Mouse (Mus musculus): ENCODE data around the gene Kif15. TPM values are rescaled to one million over a fixed set of nuclear protein-coding genes. Genes with fewer than 3 reads are reported as not detected.

Kif15 gene
- total RNA-seq, 2 experiments from 2014 or later = 0.91 to 1.1 TPM

DNA sequence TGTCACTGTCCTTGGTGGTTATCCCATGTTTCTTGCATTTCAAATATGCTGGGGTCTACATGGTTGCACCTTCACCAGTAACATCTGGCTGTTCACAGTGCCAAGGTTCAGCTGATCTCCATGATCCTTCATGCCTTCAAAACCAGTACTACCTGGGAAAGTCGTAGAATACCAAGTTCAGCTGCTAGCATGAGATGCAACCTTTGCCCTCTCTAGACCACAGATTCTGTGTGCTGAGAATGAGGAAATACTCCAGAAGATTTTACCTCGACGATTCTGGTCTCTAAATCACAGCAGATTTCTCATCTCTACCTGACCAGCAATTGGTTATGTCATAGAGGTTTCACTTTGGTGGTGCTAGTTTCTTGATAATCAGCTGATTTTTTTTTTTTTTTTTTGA lies 109.3 kb downstream of the Kif15 start:
- intact Hi-C loops (cut with DNase I) = no loop called here
- no peak for DNase-seq (ENCODE audit: low spot score)

Other genes with a start within 250 kb of the Kif15 start
- not detected for gene Topaz1, start 203.7 kb upstream of the Kif15 start, total RNA-seq (2021)
- 10 to 100 TPM; 49.6 to 50.8 TPM for gene Tcaim, start 145.5 kb upstream of the Kif15 start, total RNA-seq (2021)
- gene Gm35549, start 107.0 kb upstream of the Kif15 start, total RNA-seq (2021) = not detected
- gene Zfp445, start 85.0 kb upstream of the Kif15 start, total RNA-seq (2021) = 10 to 100 TPM; 78.6 to 88.5 TPM
- gene Zkscan7, start 65.4 kb upstream of the Kif15 start, total RNA-seq (2021) = 1 to 10 TPM; 5.0 to 6.1 TPM
- gene Zfp105, start 28.0 kb upstream of the Kif15 start, total RNA-seq (2021) = 1 to 10 TPM; 1.9 to 2.5 TPM
- gene 1110059G10Rik, start within 50 bp of the Kif15 start, total RNA-seq (2021) = 10 to 100 TPM; 15.1 to 19.3 TPM
- gene Tmem42, start 70.3 kb downstream of the Kif15 start, total RNA-seq (2021) = 10 to 100 TPM; 13.7 to 13.9 TPM
- gene Tgm4, start 83.7 kb downstream of the Kif15 start, total RNA-seq (2021) = under 1 TPM in 1 of 2 experiments, not detected in 1; 0.42 TPM
- gene Zdhhc3, start 162.2 kb downstream of the Kif15 start, total RNA-seq (2021) = 10 to 100 TPM; 42.8 TPM
- 10 to 100 TPM; 28.0 to 30.2 TPM for gene Exosc7, start 162.2 kb downstream of the Kif15 start, total RNA-seq (2021)
- 10 to 100 TPM; 63.0 to 63.6 TPM for gene Clec3b, start 199.9 kb downstream of the Kif15 start, total RNA-seq (2021)